22 mouse cellular contexts compared by ENCODE assay signal in the genomic region with DNA sequence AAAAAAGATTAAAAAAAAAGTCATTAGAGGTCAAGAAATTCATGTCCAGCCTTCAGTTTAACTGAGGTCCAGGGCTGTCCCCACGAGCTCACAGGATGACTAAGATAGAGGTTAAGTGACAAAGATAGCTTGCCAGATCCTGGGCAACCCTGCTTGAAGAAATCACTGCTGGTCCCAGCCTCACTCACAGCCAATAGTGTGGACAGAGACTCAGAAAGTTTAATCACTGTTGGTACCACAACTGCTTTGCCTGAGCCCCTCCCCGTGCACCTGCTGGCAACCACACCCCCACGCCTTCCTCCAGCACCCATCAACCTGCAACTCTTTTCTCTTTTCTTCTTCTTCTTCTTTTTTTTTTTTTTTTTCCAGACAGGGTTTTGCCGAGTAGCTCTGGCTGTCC. TPM values are rescaled to one million over a fixed set of nuclear protein-coding genes. Genes with fewer than 3 reads are reported as not detected.
DNase-seq lines count a peak whose midpoint lies in the region; TF ChIP-seq lines count a peak whose summit lies in the region.
"Had no signal": no experiment of that assay in that cellular context is flagged by ENCODE, and none has a peak within 500 bp of the region (broad histone marks: within the 10 kb centered on the region; RNA-seq: fewer than 3 reads in every experiment).

No protein-coding gene starts in this region.

- H3K27ac ChIP-seq in heart, adult 2 months: no peak overlapping the region
- H3K27ac ChIP-seq: embryonic facial prominence, embryonic 12.5 days; embryonic facial prominence, embryonic 15.5 days; forebrain, embryonic 15.5 days; hindbrain, embryonic 12.5 days; hindbrain, embryonic 15.5 days had no signal

- no peaks in the 10 kb centered on the region; the same call in 1 of the 2 replicates for H3K27me3 ChIP-seq in heart, adult 2 months (ENCODE audit: control insufficient read depth, insufficient read depth, low read length)

- H3K9ac ChIP-seq in heart, adult 2 months (ENCODE audit: low read depth, low read length): no peak overlapping the region
- H3K9ac ChIP-seq: embryonic facial prominence, embryonic 12.5 days; embryonic facial prominence, embryonic 15.5 days; forebrain, embryonic 15.5 days; hindbrain, embryonic 12.5 days; hindbrain, embryonic 15.5 days had no signal

- DNase-seq in gastrocnemius, adult 18-20 months (ENCODE audit: low spot score): peak; percentile 65
- DNase-seq in gastrocnemius, postnatal 14 days: no peak
- DNase-seq in heart, adult 2 months: no peak
- no peak for DNase-seq in heart, adult 18-20 months
- peak; percentile 88 for DNase-seq in skeletal muscle tissue, adult 2 months (ENCODE audit: low read depth, low spot score)
- DNase-seq in left cerebral cortex, postnatal 4 days: no peak
- DNase-seq: adrenal gland, postnatal 10 days; cerebellum, adult 11 months; cerebellum, adult 2 months; cerebellum, adult 9-11 months; cerebellum, postnatal 25 days; kidney, adult 11 months; kidney, adult 8-10 months had no signal

- WGBS in heart, adult 2 months: 44% methylated on average over 4 of the region's 4 CpGs

- TF ChIP-seq POLR2A in heart, adult 2 months (IDR thresholded peaks at IDR 0.05; ENCODE audit: insufficient read depth, low read depth, low read length): 0 out of 2 replicates have a peak, but pooled peaks have one; percentile 18

- H3K4me1 ChIP-seq in heart, adult 2 months (ENCODE audit: control insufficient read depth, insufficient read depth, low read length): no peaks in the 10 kb centered on the region

- no peak for TF ChIP-seq CTCF in heart, adult 2 months (IDR thresholded peaks at IDR 0.05)

- TF ChIP-seq EP300 in heart, adult 2 months (IDR thresholded peaks at IDR 0.05; ENCODE audit: insufficient read depth, low read depth, low read length): no peak

- no peaks in the 10 kb centered on the region for H3K36me3 ChIP-seq in heart, adult 2 months (ENCODE audit: control insufficient read depth, insufficient read depth, low read length)

- H3K4me3 ChIP-seq in heart, adult 2 months: no peak overlapping the region
- H3K4me3 ChIP-seq: embryonic facial prominence, embryonic 12.5 days; embryonic facial prominence, embryonic 15.5 days; forebrain, embryonic 15.5 days; hindbrain, embryonic 12.5 days; hindbrain, embryonic 15.5 days had no signal

- H3K79me2 ChIP-seq in heart, adult 2 months (replicated peaks; ENCODE audit: control insufficient read depth, insufficient read depth, low read length): no peaks in the 10 kb centered on the region

- intact Hi-C loops in gastrocnemius, postnatal 14 days (cut with DNase I; ENCODE audit: low total_unique reads): no loop called here
- intact Hi-C loops in heart, adult 2 months (cut with DNase I): no loop called here
- intact Hi-C loops in left cerebral cortex, postnatal 4 days (cut with DNase I): no loop called here

RNA-seq across cellular contexts. Expression of a gene that starts 19.5 kb away (rescaled TPM):
- total RNA-seq in gastrocnemius, adult 18-20 months (2021): over 10,000 TPM; 37,972 to 42,859 TPM
- over 10,000 TPM; 34,344 to 35,305 TPM for total RNA-seq in gastrocnemius, postnatal 14 days (2021)
- total RNA-seq in heart, adult 2 months (2021): 1,000 to 10,000 TPM; 3,482 to 3,985 TPM
- 7,008 and 7,255 TPM in 2 replicates for polyA plus RNA-seq in heart, adult 2 months (2012; rRNA removed)
- total RNA-seq in heart, adult 18-20 months (2021): 1,000 to 10,000 TPM; 3,672 to 3,752 TPM
- not detected for total RNA-seq in left cerebral cortex, postnatal 4 days (2021)
- polyA plus RNA-seq: CD4-positive, CD25-positive, alpha-beta regulatory T cell, adult 4 months; forebrain, embryonic 11.5 days had no signal

RNA-seq across cellular contexts. Expression of a gene that starts 20.1 kb away (rescaled TPM):
- under 1 TPM in 1 of 2 experiments, not detected in 1; 0.21 TPM for total RNA-seq in gastrocnemius, adult 18-20 months (2021)
- total RNA-seq in gastrocnemius, postnatal 14 days (2021): under 1 TPM in 1 of 2 experiments, not detected in 1; 0.11 TPM
- total RNA-seq in heart, adult 2 months (2021): under 1 TPM; 0.21 to 0.25 TPM
- 0.29 and 0.59 TPM in 2 replicates for polyA plus RNA-seq in heart, adult 2 months (2012; rRNA removed)
- total RNA-seq in heart, adult 18-20 months (2021): under 1 TPM; 0.32 to 0.46 TPM
- 1 to 10 TPM; 1.2 to 1.3 TPM for total RNA-seq in left cerebral cortex, postnatal 4 days (2021)
- total RNA-seq: common myeloid progenitor, adult 5-6 weeks had no signal

RNA-seq across cellular contexts. Expression of a gene that starts 34.6 kb away (rescaled TPM):
- total RNA-seq in gastrocnemius, adult 18-20 months (2021): 10 to 100 TPM; 18.5 to 20.8 TPM
- total RNA-seq in gastrocnemius, postnatal 14 days (2021): 10 to 100 TPM; 12.6 to 14.1 TPM
- 10 to 100 TPM; 22.4 to 27.2 TPM for total RNA-seq in heart, adult 2 months (2021)
- polyA plus RNA-seq in heart, adult 2 months (2012; rRNA removed): 11.1 and 11.8 TPM in 2 replicates
- 10 to 100 TPM; 21.3 to 22.1 TPM for total RNA-seq in heart, adult 18-20 months (2021)
- 100 to 1,000 TPM; 118 to 119 TPM for total RNA-seq in left cerebral cortex, postnatal 4 days (2021)

RNA-seq across cellular contexts. Expression of a gene that starts 39.1 kb away (rescaled TPM):
- total RNA-seq in gastrocnemius, adult 18-20 months (2021): 1 to 10 TPM in 1 of 2 experiments, under 1 TPM in 1; 0.57 to 1.5 TPM
- total RNA-seq in gastrocnemius, postnatal 14 days (2021): under 1 TPM; 0.47 to 0.74 TPM
- 1 to 10 TPM in 1 of 2 experiments, under 1 TPM in 1; 0.80 to 1.2 TPM for total RNA-seq in heart, adult 2 months (2021)
- polyA plus RNA-seq in heart, adult 2 months (2012; rRNA removed): 1.5 and 1.7 TPM in 2 replicates
- 1 to 10 TPM in 1 of 2 experiments, under 1 TPM in 1; 0.77 to 1.1 TPM for total RNA-seq in heart, adult 18-20 months (2021)
- total RNA-seq in left cerebral cortex, postnatal 4 days (2021): under 1 TPM; 0.42 to 0.46 TPM
- polyA plus RNA-seq: activated CD4-positive, CD25-positive, alpha-beta regulatory T cell, adult 4 months; CD4-positive, CD25-positive, alpha-beta regulatory T cell, adult 4 months had no signal

RNA-seq across cellular contexts. Expression of a gene that starts 42.2 kb away (rescaled TPM):
- total RNA-seq in gastrocnemius, adult 18-20 months (2021): 10 to 100 TPM in 1 of 2 experiments, 1 to 10 TPM in 1; 9.0 to 10.6 TPM
- 1 to 10 TPM; 6.1 to 7.8 TPM for total RNA-seq in gastrocnemius, postnatal 14 days (2021)
- 10 to 100 TPM; 10.9 to 11.6 TPM for total RNA-seq in heart, adult 2 months (2021)
- 22.6 and 24.8 TPM in 2 replicates for polyA plus RNA-seq in heart, adult 2 months (2012; rRNA removed)
- total RNA-seq in heart, adult 18-20 months (2021): 10 to 100 TPM in 1 of 2 experiments, 1 to 10 TPM in 1; 7.6 to 10.4 TPM
- 10 to 100 TPM; 46.1 to 62.8 TPM for total RNA-seq in left cerebral cortex, postnatal 4 days (2021)

Comparison
In these comparisons a context has a peak if more than half of its experiments do, and no peak if none do; other contexts are left out.
1. DNase-seq: peak in gastrocnemius, adult 18-20 months (single experiment) and skeletal muscle tissue, adult 2 months (single experiment); none in gastrocnemius, postnatal 14 days (single experiment), heart, adult 2 months (0 of 2), heart, adult 18-20 months (0 of 2) and left cerebral cortex, postnatal 4 days (single experiment).
2. RNA of a gene that starts 19.5 kb away (total RNA-seq): 37,972 to 42,859 TPM in gastrocnemius, adult 18-20 months, 34,344 to 35,305 TPM in gastrocnemius, postnatal 14 days, 3,482 to 3,985 TPM in heart, adult 2 months and 3,672 to 3,752 TPM in heart, adult 18-20 months; not detected in left cerebral cortex, postnatal 4 days; every median in the first group is over 1,000 times any median in the second.
3. RNA of a gene that starts 34.6 kb away (total RNA-seq): 118 to 119 TPM in left cerebral cortex, postnatal 4 days; 22.4 to 27.2 TPM in heart, adult 2 months, 21.3 to 22.1 TPM in heart, adult 18-20 months, 18.5 to 20.8 TPM in gastrocnemius, adult 18-20 months and 12.6 to 14.1 TPM in gastrocnemius, postnatal 14 days; every median in the first group is over 4 times any median in the second.